Mouse (Mus musculus) CH12.LX (cell line): ENCODE data around the gene Alox12e. TPM values are rescaled to one million over a fixed set of nuclear protein-coding genes. Genes with fewer than 3 reads are reported as not detected.

Source experiments
- DNase-seq: peaks from one replicate; pipeline ENCODE4 v3.0.0-alpha.2; 2013; ENCODE audit errors: extremely low read depth
- H3K27ac ChIP-seq: 2 replicates; pipeline ENCODE4 v1.5.1; 2012; ENCODE audit warnings: low read depth, mild to moderate bottlenecking, control low read depth, moderate library complexity; ENCODE audit not compliant: insufficient read depth
- H3K27me3 ChIP-seq: replicated peaks from 2 replicates; pipeline ENCODE3; 2012; ENCODE audit warnings: inconsistent platforms
- H3K36me3 ChIP-seq, 2 experiments: replicated peaks in 1 of 2; 2 replicates each; pipeline versions ENCODE3 to v1.6.1; 2012; ENCODE audit warnings: inconsistent platforms in 1 of 2, low read length in 1 of 2, mild to moderate bottlenecking in 1 of 2, mixed read lengths in 1 of 2, moderate library complexity in 1 of 2; ENCODE audit not compliant: control insufficient read depth in 1 of 2, insufficient read depth in 1 of 2
- H3K4me1 ChIP-seq, 2 experiments: 2 replicates each; pipeline ENCODE4 v1.6.1; 2012; ENCODE audit warnings: inconsistent platforms in 1 of 2, moderate library complexity in 1 of 2; ENCODE audit not compliant: insufficient read depth in 2 of 2, control insufficient read depth in 1 of 2
- H3K4me2 ChIP-seq: 2 replicates; pipeline ENCODE4 v1.6.1; 2012; ENCODE audit warnings: low read depth, mild to moderate bottlenecking, control low read depth; ENCODE audit not compliant: poor library complexity, insufficient read depth, severe bottlenecking
- H3K4me3 ChIP-seq, 3 experiments: fragments of 150-350 bp in 1 of 3; sonication (generic) in 1 of 3; replicated peaks in 1 of 3; 2 replicates each; pipeline versions ENCODE3 to v1.5.1; 2011 to 2012; ENCODE audit warnings: low read depth in 2 of 3, low read length in 2 of 3, mild to moderate bottlenecking in 2 of 3, moderate library complexity in 2 of 3, control low read depth in 1 of 3, improper control_type of control experiment in 1 of 3, inconsistent platforms in 1 of 3, mixed read lengths in 1 of 3; ENCODE audit not compliant: poor library complexity in 1 of 3
- H3K79me2 ChIP-seq: replicated peaks from 2 replicates; pipeline ENCODE4 v1.6.1; 2012; ENCODE audit warnings: mild to moderate bottlenecking, moderate library complexity; ENCODE audit not compliant: control insufficient read depth, poor library complexity, insufficient read depth, severe bottlenecking; ENCODE audit errors: extremely low read depth
- H3K9ac ChIP-seq: 2 replicates; pipeline ENCODE4 v1.6.1; 2012; ENCODE audit warnings: low read depth, mild to moderate bottlenecking, control low read depth, moderate library complexity; ENCODE audit not compliant: insufficient read depth
- H3K9me3 ChIP-seq: replicated peaks from 2 replicates; pipeline ENCODE3; 2012; ENCODE audit warnings: low read length, inconsistent platforms, mixed read lengths
- BHLHE40 ChIP-seq: IDR thresholded peaks from 2 replicates; pipeline ENCODE4 v1.6.1; 2011; ENCODE audit warnings: mild to moderate bottlenecking, low read depth, low read length, improper control_type of control experiment
- CHD1 ChIP-seq: IDR thresholded peaks from 2 replicates; pipeline ENCODE4 v1.6.1; 2012; ENCODE audit warnings: low read depth, low read length, improper control_type of control experiment, inconsistent platforms
- CHD2 ChIP-seq: IDR thresholded peaks from 2 replicates; pipeline ENCODE4 v1.6.1; 2011; ENCODE audit warnings: low read length, improper control_type of control experiment
- EP300 ChIP-seq: IDR thresholded peaks from 2 replicates; pipeline ENCODE4 v1.6.1; 2011; ENCODE audit warnings: low read length, improper control_type of control experiment
- GABPA ChIP-seq: IDR thresholded peaks from 2 replicates; pipeline ENCODE4 v1.6.1; 2012; ENCODE audit warnings: low read depth, low read length, improper control_type of control experiment, inconsistent platforms; ENCODE audit not compliant: insufficient replicate concordance
- IRF4 ChIP-seq: IDR thresholded peaks from 2 replicates; pipeline ENCODE4 v1.6.1; 2014; ENCODE audit warnings: low read depth, mild to moderate bottlenecking, inconsistent platforms, low read length, improper control_type of control experiment
- JUN ChIP-seq: IDR thresholded peaks from 2 replicates; pipeline ENCODE4 v1.6.1; 2011; ENCODE audit warnings: low read depth, mild to moderate bottlenecking, low read length, improper control_type of control experiment, moderate library complexity; ENCODE audit not compliant: insufficient read depth
- KAT2A ChIP-seq: IDR thresholded peaks from 2 replicates; pipeline ENCODE4 v1.6.1; 2012; ENCODE audit warnings: low read length, improper control_type of control experiment, inconsistent platforms; ENCODE audit not compliant: insufficient replicate concordance
- MAFK ChIP-seq: IDR thresholded peaks from 2 replicates; pipeline ENCODE4 v1.6.1; 2011; ENCODE audit warnings: low read length, improper control_type of control experiment; ENCODE audit not compliant: insufficient replicate concordance
- MAX ChIP-seq: IDR thresholded peaks from 2 replicates; pipeline ENCODE4 v1.6.1; 2011; ENCODE audit warnings: low read length, improper control_type of control experiment
- MEF2A ChIP-seq: IDR thresholded peaks from 2 replicates; pipeline ENCODE4 v1.6.1; 2014; ENCODE audit warnings: low read depth, mild to moderate bottlenecking, inconsistent platforms, low read length, improper control_type of control experiment, borderline replicate concordance
- NELFE ChIP-seq: IDR thresholded peaks from 2 replicates; pipeline ENCODE4 v1.6.1; 2011; ENCODE audit warnings: low read depth, low read length, improper control_type of control experiment
- PAX5 ChIP-seq: IDR thresholded peaks from 2 replicates; pipeline ENCODE4 v1.6.1; 2012; ENCODE audit warnings: low read length, inconsistent platforms, mixed read lengths
- SIN3A ChIP-seq: IDR thresholded peaks from 2 replicates; pipeline ENCODE4 v1.6.1; 2012; ENCODE audit warnings: low read length, improper control_type of control experiment, inconsistent platforms
- UBTF ChIP-seq: IDR thresholded peaks from 2 replicates; pipeline ENCODE4 v1.6.1; 2012; ENCODE audit warnings: low read depth, mild to moderate bottlenecking, inconsistent platforms, low read length, improper control_type of control experiment, moderate library complexity
- USF1 ChIP-seq: IDR thresholded peaks from 2 replicates; pipeline ENCODE4 v1.6.1; 2014; ENCODE audit warnings: low read depth, mild to moderate bottlenecking, inconsistent platforms, low read length, improper control_type of control experiment
- ZC3H11A ChIP-seq: IDR thresholded peaks from 2 replicates; pipeline ENCODE4 v1.6.1; 2012; ENCODE audit warnings: low read depth, mild to moderate bottlenecking, inconsistent platforms, low read length, improper control_type of control experiment
- ZKSCAN1 ChIP-seq: IDR thresholded peaks from 2 replicates; pipeline ENCODE4 v1.6.1; 2012; ENCODE audit warnings: low read depth, inconsistent platforms, low read length, improper control_type of control experiment, borderline replicate concordance
- ZNF384 ChIP-seq: IDR thresholded peaks from 2 replicates; pipeline ENCODE4 v1.6.1; 2012; ENCODE audit warnings: low read depth, low read length, improper control_type of control experiment, inconsistent platforms
- dilution Hi-C: fragments of 300-500 bp; cut with MboI; formaldehyde crosslinking; loops from 2 replicates; pipeline ENCODE4 v1.14.3; 2020; ENCODE audit warnings: low sequenced_read_pairs; ENCODE audit not compliant: extremely low pct_unique_long_range_greater_than_20kb, extremely low pct_ligation_motif_present
- in situ Hi-C: fragments of 300-500 bp; cut with MboI; formaldehyde crosslinking; loops from 3 replicates; pipeline ENCODE4 v1.14.3; 2019; ENCODE audit warnings: low sequenced_read_pairs, low pct_ligation_motif_present, low pct_unique_long_range_greater_than_20kb, mixed read lengths
- polyA plus RNA-seq: library from polyadenylated mRNA; unstranded; fragments of >175 nt; gene quantifications from 2 replicates; pipeline ENCODE4 v1.2.1, GENCODE M21; 2012; ENCODE audit warnings: low read depth; ENCODE audit not compliant: insufficient read length
- total RNA-seq, 2 experiments: library from RNA; depleted of rRNA; stranded (reverse); fragments of 300-350 nt in 1 of 2; fragments of >200 nt in 1 of 2; gene quantifications; 2 replicates each; pipeline ENCODE4 v1.2.3; 2012 to 2014

Gene Alox12e
- total and polyA plus RNA-seq, 3 experiments, result 0.21 TPM; not detected in 2

DNA sequence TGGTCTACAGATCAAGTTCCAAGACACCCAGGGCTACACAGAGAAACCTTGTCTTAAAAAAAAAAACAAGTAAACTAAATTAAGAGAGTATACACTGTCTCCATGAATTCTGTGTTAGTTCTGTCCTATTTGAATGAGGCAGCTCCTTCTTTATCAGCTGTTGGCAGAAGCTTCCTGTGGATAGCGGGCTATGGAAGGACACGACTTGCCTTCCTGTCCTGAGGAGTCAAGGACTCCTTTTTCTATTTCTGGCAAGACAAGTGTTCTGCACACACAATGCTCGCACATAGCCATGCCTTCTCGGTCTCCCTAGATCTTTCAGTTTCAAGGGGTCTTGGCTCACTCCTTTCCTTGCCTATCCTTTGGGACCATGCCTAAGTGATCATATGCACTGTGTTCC is 20.1 kb downstream of the Alox12e start:
- no peak overlapping the region for H3K27ac ChIP-seq

DNA sequence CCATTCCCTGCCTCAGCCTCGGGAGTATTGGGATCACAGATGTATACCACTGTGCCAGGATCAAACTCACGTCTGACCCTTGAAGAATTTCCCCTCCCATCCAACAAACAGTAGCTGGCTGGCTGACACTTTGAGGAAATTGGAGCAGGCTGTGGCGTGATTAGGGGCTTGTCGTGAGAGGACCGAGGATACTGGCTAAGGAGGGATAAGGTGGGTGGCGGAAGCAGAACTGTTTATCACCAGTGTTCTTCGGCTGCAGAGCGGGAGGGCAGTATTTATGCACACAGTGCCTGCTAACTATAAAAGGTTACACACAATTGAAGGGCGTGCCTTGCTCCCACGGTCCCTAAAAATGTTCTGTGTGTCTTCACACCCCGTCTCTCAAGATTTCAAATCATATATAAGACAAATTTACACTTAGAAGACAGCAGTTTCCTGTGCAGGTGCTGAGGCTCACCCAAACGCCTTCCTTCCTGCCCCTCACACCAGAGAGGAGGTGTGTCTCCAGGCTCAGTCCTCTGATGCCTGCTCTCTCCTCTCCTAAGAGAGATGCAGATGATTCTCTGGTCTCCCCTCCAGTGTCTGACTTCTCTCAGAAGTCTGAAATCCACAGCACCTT is 24.5 kb downstream of the Alox12e start:
- Histone ChIP-seq H3K27ac (no peak overlapping the region), H3K36me3 (no peaks in the 10 kb centered on the region), H3K9me3 (peaks cover 12% of the 10 kb centered on the region), H3K79me2 (no peaks in the 10 kb centered on the region), H3K27me3 (peaks cover 74% of the 10 kb centered on the region), H3K4me3 (no peak overlapping the region), H3K4me2 (no peak overlapping the region), H3K9ac (no peak overlapping the region), H3K4me1 (no peaks in the 10 kb centered on the region)
- dilution Hi-C loops, result no loop called here
- no peak for DNase-seq
- in situ Hi-C loops, result no loop called here
- no peak for TF ChIP-seq CHD1
- no peak for TF ChIP-seq KAT2A
- no peak for TF ChIP-seq NELFE
- no peak for TF ChIP-seq MAFK
- no peak for TF ChIP-seq USF1
- TF ChIP-seq ZC3H11A, result no peak
- no peak for TF ChIP-seq PAX5

More for the DNA sequence above, 20.1 kb downstream of the Alox12e start:
- dilution Hi-C loops (no loop called here), in situ Hi-C loops (no loop called here)
- H3K4me2 ChIP-seq, result no peak overlapping the region
- no peak for DNase-seq
- H3K27me3 ChIP-seq, result peaks cover 73% of the 10 kb centered on the region
- no peaks in the 10 kb centered on the region for H3K36me3 ChIP-seq
- H3K9ac ChIP-seq, result no peak overlapping the region
- H3K4me1 ChIP-seq, result peaks cover 3 to 5% of the 10 kb centered on the region in 2 experiments; a peak in 3 of 4 replicates
- peaks cover 8% of the 10 kb centered on the region for H3K9me3 ChIP-seq
- no peak for TF ChIP-seq SIN3A
- no peak for TF ChIP-seq CHD2
- TF ChIP-seq JUN, result no peak
- TF ChIP-seq BHLHE40, result no peak
- no peak for TF ChIP-seq ZNF384
- TF ChIP-seq MAX, result no peak
- TF ChIP-seq GABPA, result no peak
- TF ChIP-seq UBTF, result no peak
- no peak for TF ChIP-seq ZKSCAN1
- TF ChIP-seq MEF2A, result no peak
- no peak for TF ChIP-seq IRF4
- TF ChIP-seq EP300, result no peak
- H3K4me3 ChIP-seq, result no peak overlapping the region
- H3K79me2 ChIP-seq, result no peaks in the 10 kb centered on the region
